Mouse (Mus musculus): ENCODE measurements around the gene Rasl10b.

- TF ChIP-seq CTCF (IDR thresholded peaks at IDR 0.05; ENCODE audit: borderline replicate concordance, control insufficient read depth, extremely low read depth, insufficient read depth, low read length, poor library complexity) (peak; percentile 85), POLR2A (IDR thresholded peaks at IDR 0.05; ENCODE audit: control insufficient read depth, extremely low read depth, insufficient read depth, low read length, poor library complexity) (no peak)
These were observed 31.4 kb downstream of the Rasl10b start for GRCm38 (mm10) chr11:83440081-83441064.
